Mouse (Mus musculus) erythroid progenitor cell, adult 5-6 weeks (primary cell): ENCODE results near the gene Ergic1. TPM values are rescaled to one million over a fixed set of nuclear protein-coding genes. Genes with fewer than 3 reads are reported as not detected.

Experiments used
- ATAC-seq: replicated peaks from 2 replicates; pipeline ENCODE4 v1.8.0; 2016; ENCODE audit warnings: moderate number of reproducible peaks, mild to moderate bottlenecking, moderate TSS enrichment, inconsistent platforms; ENCODE audit not compliant: poor library complexity, low FRiP score, severe bottlenecking
- total RNA-seq, 2 experiments: library from RNA; stranded (forward) in 1 of 2; stranded (reverse) in 1 of 2; fragments of 150-400 nt in 1 of 2; fragments of 186-747, 209-891 nt in 1 of 2; gene quantifications; 2 replicates each; pipeline versions ENCODE4 v1.2.3 to v1.2.4; 2015 to 2017; ENCODE audit warnings: low replicate concordance in 2 of 2

Ergic1 gene
- total RNA-seq, 2 experiments from 2014 or later: 3.9 to 6.7 TPM

DNA sequence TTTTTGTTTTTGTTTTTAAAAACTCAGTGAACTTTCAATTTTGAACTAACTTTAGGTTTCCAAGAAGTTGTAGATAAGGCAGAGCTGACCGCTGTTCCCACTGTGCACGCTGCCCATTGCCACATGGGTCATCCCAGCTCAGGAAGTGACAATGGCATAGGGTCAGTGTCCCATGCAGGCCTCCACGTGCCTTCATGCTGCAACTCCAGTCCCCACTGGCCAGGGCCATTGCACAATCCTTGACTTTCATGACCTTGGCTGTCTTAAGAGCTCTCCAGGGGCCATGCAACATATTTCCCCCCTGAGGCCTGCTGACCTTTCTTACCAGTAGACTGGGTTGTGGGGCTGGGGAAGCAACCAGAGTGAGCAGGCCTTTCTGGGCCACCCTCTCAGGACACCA, 10.1 kb downstream of the Ergic1 start:
- ATAC-seq: no peak

DNA sequence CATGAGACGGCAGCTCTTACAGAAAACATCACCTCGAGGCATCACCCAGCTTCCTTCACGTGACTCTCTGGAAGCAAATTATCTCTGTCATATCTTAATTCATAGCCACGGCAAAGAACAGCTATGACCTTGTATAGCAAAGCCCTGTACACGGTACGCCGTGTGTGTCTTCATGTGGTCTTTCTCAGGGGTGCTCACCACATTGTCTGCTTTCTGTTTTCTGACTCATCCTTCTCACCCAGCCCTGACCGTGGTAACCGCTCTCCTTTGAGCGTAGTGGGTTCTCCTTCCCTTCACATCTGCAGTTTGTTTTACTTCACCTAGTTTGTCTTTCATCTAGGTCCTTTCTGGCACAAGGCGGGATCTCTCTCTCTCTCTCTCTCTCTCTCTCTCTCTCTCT, 11.0 kb downstream of the Ergic1 start:
- ATAC-seq: no peak

GRCm38 (mm10) chr17:26574118-26574517, 12.8 kb downstream of the Ergic1 start:
- ATAC-seq: no peak

- no peak for ATAC-seq
Observed at GRCm38 (mm10) chr17:26574701-26575100, 13.4 kb downstream of the Ergic1 start.

- ATAC-seq: no peak
Observed at GRCm38 (mm10) chr17:26575786-26576690, 14.7 kb downstream of the Ergic1 start.

DNA sequence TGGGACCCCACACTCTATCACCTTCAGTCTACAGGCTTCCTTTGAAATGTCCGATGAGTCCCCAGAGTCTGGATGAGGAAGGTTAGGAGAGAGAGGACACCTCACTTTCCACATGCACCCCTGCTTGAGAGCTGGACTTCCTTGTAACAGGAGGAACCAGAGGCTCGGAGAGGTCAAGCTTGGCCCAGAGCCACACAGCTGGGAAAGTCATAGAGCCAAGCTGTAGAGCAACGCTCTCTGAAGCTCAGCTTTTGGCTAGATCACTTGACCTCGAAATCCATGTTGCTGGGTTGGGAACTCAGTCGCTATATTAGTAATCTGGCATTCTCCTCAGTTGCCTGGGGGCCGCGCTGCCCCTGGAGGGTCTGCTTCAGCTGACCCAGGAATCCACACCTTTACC, 15.5 kb downstream of the Ergic1 start:
- no peak for ATAC-seq

DNA sequence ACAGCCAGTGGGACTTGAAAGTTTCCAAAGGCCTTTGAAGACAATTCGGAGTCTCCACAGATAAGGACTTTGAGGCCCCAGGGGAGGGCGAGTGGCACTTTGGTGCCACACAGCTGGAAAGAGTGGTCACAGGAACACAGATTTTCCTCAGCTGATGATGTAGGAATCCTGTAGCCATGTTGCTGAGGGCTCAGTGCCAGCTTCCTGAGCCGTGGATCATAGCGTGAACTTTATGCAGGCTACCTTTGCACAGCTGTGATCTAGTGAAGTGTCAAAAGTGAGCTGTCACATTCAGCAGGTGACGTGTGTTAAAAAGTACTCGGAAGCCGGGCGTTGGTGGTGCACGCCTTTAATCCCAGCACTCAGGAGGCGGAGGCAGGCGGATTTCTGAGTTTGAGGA, 16.0 kb downstream of the Ergic1 start:
- no peak for ATAC-seq

- no peak for ATAC-seq
Observed at GRCm38 (mm10) chr17:26578162-26578561, 16.9 kb downstream of the Ergic1 start.

DNA sequence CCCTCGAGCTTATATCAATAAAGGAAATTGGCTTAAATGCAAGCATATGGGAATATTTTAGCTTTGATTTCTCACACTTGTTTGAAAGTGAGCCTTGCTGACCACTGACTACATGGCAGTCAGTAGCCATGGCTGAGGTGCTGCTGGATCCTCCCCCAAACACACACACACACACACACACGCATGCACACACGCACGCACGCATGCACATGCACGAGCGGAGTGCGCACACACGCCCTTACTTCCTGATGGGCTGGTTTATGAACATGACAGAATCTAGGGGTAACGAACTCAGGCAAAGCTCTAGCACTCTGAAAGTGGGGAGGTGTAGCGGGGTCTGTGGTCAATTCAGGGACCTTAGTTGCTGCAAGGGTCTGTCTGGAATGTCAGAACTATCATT, 17.5 kb downstream of the Ergic1 start:
- no peak for ATAC-seq

- no peak for ATAC-seq
Observed at GRCm38 (mm10) chr17:26579396-26579795, 18.1 kb downstream of the Ergic1 start.

- no peak for ATAC-seq
Observed at GRCm38 (mm10) chr17:26580873-26581401, 19.6 kb downstream of the Ergic1 start.

DNA sequence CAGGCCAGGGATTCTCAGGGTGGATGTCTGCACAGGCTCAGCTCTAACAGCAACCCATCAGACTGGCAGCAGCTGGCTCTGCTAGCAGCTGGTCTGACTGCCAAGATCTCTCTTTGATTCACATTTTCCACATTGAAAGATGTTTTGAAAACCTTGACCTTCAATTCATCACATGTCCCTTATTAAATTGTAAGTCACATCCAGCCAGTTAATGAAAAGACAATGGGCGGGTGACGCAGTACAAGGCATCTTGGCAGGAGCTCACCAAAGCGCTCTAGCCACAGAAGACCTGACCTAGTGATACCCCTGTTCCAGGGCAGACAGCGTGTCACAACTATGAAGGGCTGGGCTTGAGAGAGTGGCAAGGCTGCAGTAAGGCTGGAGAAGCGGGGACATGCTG, 21.0 kb downstream of the Ergic1 start:
- ATAC-seq: no peak

- ATAC-seq: no peak
Observed at GRCm38 (mm10) chr17:26583056-26583455, 21.8 kb downstream of the Ergic1 start.

- ATAC-seq: no peak
Observed at GRCm38 (mm10) chr17:26583606-26584005, 22.3 kb downstream of the Ergic1 start.

GRCm38 (mm10) chr17:26584063-26584462, 22.8 kb downstream of the Ergic1 start:
- ATAC-seq: no peak

DNA sequence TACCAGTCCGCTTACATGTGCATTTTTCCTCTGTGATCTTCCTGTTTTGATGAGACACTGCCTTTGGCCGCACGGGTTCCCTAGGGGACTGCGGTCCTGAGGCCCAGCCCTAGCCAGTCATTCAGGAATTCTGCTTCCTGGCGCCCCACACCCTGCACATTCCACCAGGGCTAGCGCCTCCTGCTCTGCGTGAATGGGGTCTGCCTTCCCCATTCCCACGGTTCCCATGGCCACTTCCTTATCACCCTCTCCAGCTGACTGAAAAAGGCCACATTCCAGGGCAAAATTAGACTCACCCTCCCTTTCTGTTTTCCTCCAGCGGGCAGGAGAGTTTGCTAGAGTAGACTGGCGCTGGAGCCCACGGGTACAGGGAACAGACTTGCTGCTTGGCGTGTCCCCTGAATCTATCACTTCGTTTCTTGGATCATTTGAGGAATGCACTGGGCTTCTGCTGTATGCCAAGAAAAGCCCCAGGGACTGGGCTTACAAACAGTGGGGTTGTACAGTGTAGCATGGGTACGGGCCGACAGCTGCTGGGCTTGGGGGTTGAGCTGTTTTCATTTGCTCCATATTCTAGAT, 23.4 kb downstream of the Ergic1 start:
- no peak for ATAC-seq

GRCm38 (mm10) chr17:26587961-26588487, 26.7 kb downstream of the Ergic1 start:
- no peak for ATAC-seq

GRCm38 (mm10) chr17:26592510-26592909, 31.2 kb downstream of the Ergic1 start:
- no peak for ATAC-seq

GRCm38 (mm10) chr17:26593199-26593598, 31.9 kb downstream of the Ergic1 start:
- no peak for ATAC-seq

GRCm38 (mm10) chr17:26594171-26594570, 32.9 kb downstream of the Ergic1 start:
- no peak for ATAC-seq

DNA sequence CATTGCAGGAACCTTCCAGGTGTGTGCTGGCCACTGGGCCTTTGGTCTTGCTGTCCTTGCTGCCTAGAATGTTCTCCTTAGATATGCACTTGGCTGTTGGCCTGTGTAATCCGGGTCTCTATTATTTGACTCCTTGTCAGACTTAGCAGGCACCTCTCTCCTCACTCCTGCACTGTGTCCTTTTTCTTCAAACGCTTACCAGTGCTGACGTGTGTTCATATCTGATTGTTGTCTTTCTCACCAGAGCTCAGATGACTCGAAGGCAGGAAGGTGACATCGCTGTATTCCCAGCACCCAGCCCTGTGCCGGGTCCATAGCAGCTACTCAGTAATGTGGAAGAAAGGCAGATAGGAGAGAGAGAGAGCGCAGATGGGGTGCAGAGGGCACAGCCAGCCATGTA, 33.7 kb downstream of the Ergic1 start:
- ATAC-seq: no peak
